Mouse (Mus musculus) stomach, embryonic 16.5 days (tissue): Measurements from ENCODE around the gene Apoa1. TPM values are rescaled to one million over a fixed set of nuclear protein-coding genes. Genes with fewer than 3 reads are reported as not detected.

ENCODE experiments used
- ATAC-seq: fragments of 200-750 bp; cut with Nextera tagmentation; 2 replicates; pipeline ENCODE4 v1.8.0; 2017; ENCODE audit warnings: moderate number of reproducible peaks, moderate TSS enrichment; ENCODE audit not compliant: insufficient read depth, low FRiP score
- H3K27ac ChIP-seq: fragments of 300-500 bp; sonication (generic); 2 replicates; pipeline ENCODE4 v1.5.1; 2014; ENCODE audit warnings: low read length
- H3K27me3 ChIP-seq: fragments of 300-500 bp; sonication (generic); 2 replicates; pipeline ENCODE4 v1.6.1; 2014; ENCODE audit warnings: low read length, control low read depth, mixed read lengths; ENCODE audit not compliant: control insufficient read depth, insufficient read depth
- H3K36me3 ChIP-seq: fragments of 300-500 bp; sonication (generic); 2 replicates; pipeline ENCODE4 v1.6.1; 2014; ENCODE audit warnings: low read length; ENCODE audit not compliant: control insufficient read depth, insufficient read depth
- H3K4me1 ChIP-seq: fragments of 300-500 bp; sonication (generic); 2 replicates; pipeline ENCODE4 v1.6.1; 2014; ENCODE audit warnings: low read length, control low read depth, mixed read lengths; ENCODE audit not compliant: control insufficient read depth, insufficient read depth
- H3K4me2 ChIP-seq: fragments of 300-500 bp; sonication (generic); 2 replicates; pipeline ENCODE4 v1.6.1; 2014; ENCODE audit warnings: low read depth, low read length, mixed read lengths
- H3K4me3 ChIP-seq: fragments of 300-500 bp; sonication (generic); replicated peaks from 2 replicates; pipeline ENCODE4 v1.5.1; 2014; ENCODE audit warnings: mild to moderate bottlenecking, low read length
- H3K9ac ChIP-seq: fragments of 300-500 bp; sonication (generic); 2 replicates; pipeline ENCODE4 v1.6.1; 2014; ENCODE audit warnings: low read length
- H3K9me3 ChIP-seq: fragments of 300-500 bp; sonication (generic); replicated peaks from 2 replicates; pipeline ENCODE4 v1.6.1; 2016; ENCODE audit warnings: low read length, control low read depth; ENCODE audit not compliant: control insufficient read depth
- whole genome bisulfite sequencing: fragments of 180-500 bp; shearing (Covaris S2); extraction: QIAGEN DNeasy Blood & Tissue Kit; methylation state at CpG from one replicate; pipeline ENCODE4 v1.1.7; 2014; 5-methylcytosine and 5-hydroxymethylcytosine counted together
- polyA plus RNA-seq: library from polyadenylated mRNA; unstranded; fragments of >200 nt; fragmentation: Nextera tagmentation; extraction: Ambion mirVana; gene quantifications from 2 replicates; pipeline ENCODE4 v1.2.1, GENCODE M21; 2015

Apoa1 gene
- polyA plus RNA-seq, 1 experiment from 2014 or later, result 643 TPM

GRCm38 (mm10) chr9:46238850-46239249 lies 10.5 kb downstream of the Apoa1 start:
- Histone ChIP-seq H3K27me3 (no peaks in the 10 kb centered on the region), H3K4me2 (no peak overlapping the region), H3K27ac (no peak overlapping the region), H3K36me3 (no peaks in the 10 kb centered on the region), H3K4me3 (no peak overlapping the region), H3K4me1 (0 out of 2 replicates have a peak, but pooled peaks cover 4% of the 10 kb centered on the region), H3K9ac (no peak overlapping the region), H3K9me3 (no peaks in the 10 kb centered on the region)
- ATAC-seq, result no peak
- WGBS, result 83% methylated on average over 7 of the region's 7 CpGs

- Histone ChIP-seq H3K4me2 (no peak within 1 kb of the TSS), H3K4me1 (0 out of 2 replicates have a peak, but pooled peaks cover 4% of the 10 kb centered on the region), H3K9ac (no peak within 1 kb of the TSS), H3K27me3 (no peaks in the 10 kb centered on the region), H3K4me3 (no peak within 1 kb of the TSS), H3K36me3 (no peaks in the 10 kb centered on the region), H3K9me3 (no peaks in the 10 kb centered on the region), H3K27ac (no peak within 1 kb of the TSS)
- ATAC-seq, result 0 out of 2 replicates have a peak, but pooled peaks have one; percentile 11
- WGBS, result 56% methylated on average over 7 of the region's 7 CpGs
Observed at GRCm38 (mm10) chr9:46240526-46241153, 12.3 kb downstream of the Apoa1 start, which contains the start of gene Apoa4. TSS of gene Apoa4 (plus strand) at chr9:46240696.

DNA sequence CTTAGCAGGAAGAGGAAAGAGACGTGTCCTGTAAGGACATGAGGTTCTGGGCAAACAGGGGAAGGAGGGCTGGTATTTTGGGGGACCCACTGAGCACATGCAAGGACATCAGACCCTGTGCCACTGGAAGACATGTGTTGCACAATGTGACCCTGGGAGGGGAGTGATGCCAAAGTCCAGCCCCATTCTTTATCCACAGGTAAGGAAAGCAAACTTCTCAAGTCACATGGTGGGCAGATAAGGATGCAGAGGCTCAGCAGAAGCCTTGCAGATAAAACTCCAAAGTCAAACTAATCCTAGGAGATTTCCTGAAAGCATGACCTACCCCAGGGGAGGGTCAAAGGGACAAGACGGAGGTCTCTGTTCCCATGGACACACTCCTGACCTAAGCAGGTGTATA lies 13.4 kb downstream of the Apoa1 start:
- 54% methylated on average over 2 of the region's 2 CpGs for WGBS
- no peak overlapping the region for H3K4me2 ChIP-seq

DNA sequence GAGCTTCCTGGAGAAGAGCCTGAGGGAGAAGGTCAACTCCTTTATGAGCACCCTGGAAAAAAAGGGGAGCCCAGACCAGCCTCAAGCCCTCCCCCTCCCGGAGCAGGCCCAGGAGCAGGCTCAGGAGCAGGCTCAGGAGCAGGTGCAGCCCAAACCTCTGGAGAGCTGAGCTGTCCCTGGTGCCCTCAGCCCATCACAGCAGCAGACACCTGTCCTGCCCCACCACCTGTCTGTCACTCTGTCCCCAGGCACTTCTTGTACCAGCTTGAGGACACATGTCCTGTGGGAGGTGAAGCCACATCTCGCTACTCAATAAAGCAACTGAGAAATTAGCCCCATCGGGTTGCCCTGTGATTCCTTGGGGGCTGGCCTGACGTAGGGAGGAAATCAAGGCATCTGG lies 14.7 kb downstream of the Apoa1 start:
- no peaks in the 10 kb centered on the region for H3K9me3 ChIP-seq
- H3K27ac ChIP-seq, result no peak overlapping the region
- H3K4me2 ChIP-seq, result no peak overlapping the region
- ATAC-seq, result no peak
- H3K27me3 ChIP-seq, result no peaks in the 10 kb centered on the region
- no peaks in the 10 kb centered on the region for H3K36me3 ChIP-seq
- no peak overlapping the region for H3K4me3 ChIP-seq
- H3K9ac ChIP-seq, result no peak overlapping the region
- 0 out of 2 replicates have a peak, but pooled peaks cover 4% of the 10 kb centered on the region for H3K4me1 ChIP-seq
- WGBS, result 67% methylated on average over 4 of the region's 4 CpGs

More for the DNA sequence above, 13.4 kb downstream of the Apoa1 start:
- Histone ChIP-seq H3K36me3 (no peaks in the 10 kb centered on the region), H3K27ac (no peak overlapping the region), H3K27me3 (no peaks in the 10 kb centered on the region), H3K9me3 (no peaks in the 10 kb centered on the region), H3K9ac (no peak overlapping the region), H3K4me3 (no peak overlapping the region), H3K4me1 (0 out of 2 replicates have a peak, but pooled peaks cover 4% of the 10 kb centered on the region)
- ATAC-seq, result peak; percentile 70

DNA sequence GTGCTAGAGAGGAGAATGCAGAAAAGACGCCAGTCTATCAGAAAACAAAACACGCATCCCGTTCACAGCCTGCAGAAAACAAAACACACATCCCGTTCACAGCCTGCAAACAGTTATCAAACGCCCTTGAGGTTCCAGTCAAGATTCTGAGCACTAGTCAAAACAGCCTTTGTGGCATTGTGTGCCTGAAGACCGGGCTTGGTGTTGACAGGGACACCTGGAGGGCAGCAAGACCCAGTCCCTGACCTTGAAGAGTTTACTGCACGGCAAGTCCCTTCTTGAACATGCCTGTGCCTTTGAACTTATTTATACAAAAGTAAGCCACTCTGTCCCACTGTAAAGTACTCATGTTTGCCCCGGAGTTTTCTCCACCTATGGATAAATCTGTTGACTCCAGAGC lies 15.2 kb downstream of the Apoa1 start:
- H3K4me1 ChIP-seq, result 0 out of 2 replicates have a peak, but pooled peaks cover 4% of the 10 kb centered on the region
- no peak overlapping the region for H3K9ac ChIP-seq
- ATAC-seq, result no peak
- WGBS, result 53% methylated on average over 8 of the region's 8 CpGs
- H3K9me3 ChIP-seq, result no peaks in the 10 kb centered on the region
- no peak overlapping the region for H3K27ac ChIP-seq
- H3K27me3 ChIP-seq, result no peaks in the 10 kb centered on the region
- no peaks in the 10 kb centered on the region for H3K36me3 ChIP-seq
- H3K4me3 ChIP-seq, result no peak overlapping the region
- no peak overlapping the region for H3K4me2 ChIP-seq

- H3K27me3 ChIP-seq, result no peaks in the 10 kb centered on the region
- no peaks in the 10 kb centered on the region for H3K9me3 ChIP-seq
Observed at GRCm38 (mm10) chr9:46246752-46247324, 18.5 kb downstream of the Apoa1 start.

DNA sequence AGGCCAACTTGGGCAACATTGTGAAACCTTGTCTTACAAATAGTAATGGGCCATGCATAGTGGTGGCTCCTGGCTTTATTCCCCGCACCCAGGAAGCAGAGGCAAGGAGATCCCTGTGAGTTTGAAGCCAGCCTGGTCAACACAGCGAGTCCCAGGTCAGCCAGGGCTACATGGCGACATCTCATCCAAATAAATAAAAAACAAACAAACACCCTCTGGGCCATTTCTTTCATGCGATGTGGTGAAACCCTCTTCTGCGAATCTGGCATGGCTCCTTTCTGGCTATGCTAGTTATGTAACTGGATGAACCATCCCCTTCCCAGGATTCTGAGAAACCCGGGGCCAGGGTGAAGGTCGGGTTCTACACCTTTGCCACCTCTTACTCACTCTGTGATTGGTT lies 27.8 kb downstream of the Apoa1 start:
- Histone ChIP-seq H3K9ac (no peak overlapping the region), H3K4me1 (no peaks in the 10 kb centered on the region), H3K4me3 (no peak overlapping the region), H3K36me3 (no peaks in the 10 kb centered on the region), H3K9me3 (no peaks in the 10 kb centered on the region), H3K27me3 (no peaks in the 10 kb centered on the region), H3K4me2 (no peak overlapping the region), H3K27ac (no peak overlapping the region)
- no peak for ATAC-seq
- WGBS, result 89% methylated on average over 7 of the region's 7 CpGs

More at GRCm38 (mm10) chr9:46246752-46247324, 18.5 kb downstream of the Apoa1 start:
- Histone ChIP-seq H3K4me1 (0 out of 2 replicates have a peak, but pooled peaks cover 4% of the 10 kb centered on the region), H3K4me3 (no peak overlapping the region), H3K4me2 (no peak overlapping the region), H3K9ac (no peak overlapping the region), H3K36me3 (no peaks in the 10 kb centered on the region), H3K27ac (no peak overlapping the region)
- ATAC-seq, result peak; percentile 79
- 22% methylated on average over 11 of the region's 11 CpGs for WGBS

DNA sequence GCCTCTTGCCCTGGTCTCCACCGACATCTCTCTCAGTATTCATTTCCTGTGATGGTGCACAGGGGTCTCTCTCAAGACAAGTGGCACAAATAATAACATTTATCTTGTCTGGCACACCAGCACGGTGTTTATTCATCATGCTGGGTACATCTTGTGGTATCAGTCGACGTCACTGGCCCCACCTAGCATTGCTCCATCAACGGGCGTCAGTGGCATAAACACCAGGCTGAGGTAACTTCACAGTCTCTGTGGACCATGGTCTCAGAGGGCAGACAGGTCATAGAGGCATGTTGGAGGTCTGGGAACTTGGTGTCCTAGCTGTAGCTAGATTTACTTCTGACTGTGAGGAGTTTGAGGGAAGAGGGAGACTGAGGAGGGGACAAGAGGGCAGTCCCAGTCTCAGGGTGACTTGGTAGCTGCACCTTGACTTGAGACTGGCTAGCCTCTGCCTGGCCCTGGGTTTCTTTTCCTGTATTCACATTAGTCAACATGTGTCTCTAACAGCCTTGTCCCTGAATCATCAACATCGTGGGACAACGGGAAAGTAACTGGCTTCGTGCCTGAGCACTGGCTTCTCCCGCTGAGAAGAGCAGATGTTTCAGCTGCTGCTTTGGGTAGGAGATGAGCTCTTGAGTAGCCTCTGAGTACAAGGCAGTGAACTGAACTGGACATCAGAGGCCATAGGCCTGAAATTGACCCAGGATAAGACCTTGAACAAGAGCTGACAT lies 28.4 kb downstream of the Apoa1 start:
- no peak overlapping the region for H3K27ac ChIP-seq
- ATAC-seq, result no peak
- H3K36me3 ChIP-seq, result no peaks in the 10 kb centered on the region
- H3K4me3 ChIP-seq, result no peak overlapping the region
- H3K9ac ChIP-seq, result no peak overlapping the region
- 74% methylated on average over 10 of the region's 10 CpGs for WGBS
- no peak overlapping the region for H3K4me2 ChIP-seq
- no peaks in the 10 kb centered on the region for H3K9me3 ChIP-seq
- H3K4me1 ChIP-seq, result no peaks in the 10 kb centered on the region
- no peaks in the 10 kb centered on the region for H3K27me3 ChIP-seq

DNA sequence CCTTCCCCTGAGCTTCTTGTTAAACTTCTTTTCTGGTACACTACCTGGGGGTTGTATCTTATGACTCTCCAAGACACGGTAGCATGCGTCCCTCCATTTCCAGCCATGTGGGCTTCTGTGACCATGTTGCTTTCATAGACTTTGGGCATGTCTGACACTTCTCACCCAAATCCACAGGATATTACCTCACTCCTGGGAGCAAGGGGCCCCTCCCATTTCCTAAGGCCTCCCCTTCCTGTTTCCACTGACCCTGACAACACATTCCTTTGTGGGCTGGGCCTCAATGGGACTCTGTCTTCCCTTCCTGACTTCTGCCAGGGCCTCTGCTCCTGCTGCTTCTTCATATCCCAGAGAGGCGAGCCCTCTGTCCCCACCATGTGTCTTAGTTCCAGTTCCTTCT lies 29.2 kb downstream of the Apoa1 start:
- H3K9me3 ChIP-seq, result no peaks in the 10 kb centered on the region
- H3K4me1 ChIP-seq, result no peaks in the 10 kb centered on the region
- no peak overlapping the region for H3K4me2 ChIP-seq
- WGBS, result 83% methylated on average over 3 of the region's 3 CpGs
- H3K9ac ChIP-seq, result no peak overlapping the region
- H3K27ac ChIP-seq, result no peak overlapping the region
- H3K4me3 ChIP-seq, result no peak overlapping the region
- ATAC-seq, result no peak
- H3K27me3 ChIP-seq, result no peaks in the 10 kb centered on the region
- H3K36me3 ChIP-seq, result no peaks in the 10 kb centered on the region
